In the genomic region with DNA sequence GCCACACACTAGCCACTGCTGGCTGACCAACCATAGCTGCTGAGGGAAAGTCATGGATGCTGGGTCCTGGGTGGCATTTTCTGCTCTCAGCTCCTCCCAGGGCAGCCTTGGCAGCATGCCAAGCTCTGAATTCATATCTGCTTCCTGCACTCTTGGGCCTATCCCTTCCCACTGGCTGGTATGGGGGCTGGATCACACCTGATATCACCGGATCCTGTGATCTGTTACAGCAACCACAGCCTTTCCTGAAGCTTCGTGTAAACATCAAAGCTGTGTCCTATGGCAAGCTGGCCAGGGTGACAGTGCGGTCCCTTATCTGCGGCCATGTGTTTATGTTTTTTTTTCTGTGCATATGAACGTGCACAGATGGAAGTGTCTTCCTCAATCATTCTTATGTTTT, we compare ENCODE assay signal across 9 mouse cellular contexts. TPM values are rescaled to one million over a fixed set of nuclear protein-coding genes. Genes with fewer than 3 reads are reported as not detected.
DNase-seq lines count a peak whose midpoint lies in the region; ATAC-seq lines count a peak whose summit lies in the region.
"Had no signal": no experiment of that assay in that cellular context is flagged by ENCODE, and none has a peak within 500 bp of the region (broad histone marks: within the 10 kb centered on the region; RNA-seq: fewer than 3 reads in every experiment).

No protein-coding gene starts in this region.

- H3K27me3 ChIP-seq in forebrain, embryonic 11.5 days (ENCODE audit: control insufficient read depth, insufficient read depth, low read length) = no peaks in the 10 kb centered on the region
- H3K27me3 ChIP-seq in forebrain, embryonic 12.5 days = 0 out of 2 replicates have a peak, but pooled peaks cover 5% of the 10 kb centered on the region
- no peaks in the 10 kb centered on the region for H3K27me3 ChIP-seq in neural tube, embryonic 13.5 days
- H3K27me3 ChIP-seq in liver, embryonic 13.5 days = no peaks in the 10 kb centered on the region

- H3K4me1 ChIP-seq in forebrain, embryonic 11.5 days (replicated peaks; ENCODE audit: control insufficient read depth, insufficient read depth, low read length) = peaks cover 14% of the 10 kb centered on the region
- H3K4me1 ChIP-seq in forebrain, embryonic 12.5 days = peaks cover 27% of the 10 kb centered on the region
- H3K4me1 ChIP-seq in neural tube, embryonic 13.5 days (replicated peaks) = peaks cover 27% of the 10 kb centered on the region
- peaks cover 74% of the 10 kb centered on the region for H3K4me1 ChIP-seq in liver, embryonic 13.5 days (replicated peaks)

- H3K36me3 ChIP-seq in forebrain, embryonic 11.5 days (ENCODE audit: control insufficient read depth, insufficient read depth, low read length) = no peaks in the 10 kb centered on the region; the same call in 1 of the 2 replicates
- H3K36me3 ChIP-seq in forebrain, embryonic 12.5 days (replicated peaks) = peaks cover 15% of the 10 kb centered on the region
- H3K36me3 ChIP-seq in neural tube, embryonic 13.5 days = peaks cover 14% of the 10 kb centered on the region
- peaks cover 15% of the 10 kb centered on the region for H3K36me3 ChIP-seq in liver, embryonic 13.5 days

- no peak overlapping the region for H3K27ac ChIP-seq in forebrain, embryonic 11.5 days (ENCODE audit: low read depth, low read length)
- H3K27ac ChIP-seq in forebrain, embryonic 12.5 days = no peak overlapping the region
- H3K27ac ChIP-seq in neural tube, embryonic 13.5 days (replicated peaks) = peak overlapping the region; percentile 28; the same call in 1 of the 2 replicates
- peak overlapping the region; percentile 99 for H3K27ac ChIP-seq in liver, embryonic 13.5 days

- H3K9me3 ChIP-seq in forebrain, embryonic 11.5 days (ENCODE audit: control insufficient read depth, low read length) = no peaks in the 10 kb centered on the region
- H3K9me3 ChIP-seq in forebrain, embryonic 12.5 days = no peaks in the 10 kb centered on the region
- H3K9me3 ChIP-seq in neural tube, embryonic 13.5 days = no peaks in the 10 kb centered on the region
- H3K9me3 ChIP-seq in liver, embryonic 13.5 days (replicated peaks) = no peaks in the 10 kb centered on the region

- no peak for ATAC-seq in forebrain, embryonic 11.5 days (replicated peaks; ENCODE audit: low FRiP score)
- ATAC-seq in forebrain, embryonic 12.5 days (ENCODE audit: low FRiP score) = no peak
- ATAC-seq in neural tube, embryonic 13.5 days (ENCODE audit: low read depth) = no peak
- peak; percentile 76 for ATAC-seq in liver, embryonic 13.5 days (ENCODE audit: low read depth)

- no peak overlapping the region for H3K4me2 ChIP-seq in forebrain, embryonic 11.5 days (ENCODE audit: low read depth, low read length, severe bottlenecking)
- no peak overlapping the region for H3K4me2 ChIP-seq in forebrain, embryonic 12.5 days
- H3K4me2 ChIP-seq in neural tube, embryonic 13.5 days = no peak overlapping the region
- peak overlapping the region; percentile 52 for H3K4me2 ChIP-seq in liver, embryonic 13.5 days

- H3K9ac ChIP-seq in forebrain, embryonic 11.5 days (ENCODE audit: low read length) = 0 out of 2 replicates have a peak overlapping the region, but pooled peaks have one; percentile 12
- no peak overlapping the region for H3K9ac ChIP-seq in forebrain, embryonic 12.5 days
- 0 out of 2 replicates have a peak overlapping the region, but pooled peaks have one; percentile 32 for H3K9ac ChIP-seq in neural tube, embryonic 13.5 days
- H3K9ac ChIP-seq in liver, embryonic 13.5 days = peak overlapping the region; percentile 69

- DNase-seq in forebrain, embryonic 11.5 days (ENCODE audit: low spot score) = no peak
- no peak for DNase-seq in neural tube, embryonic 10.5 days (ENCODE audit: extremely low spot score, low spot score)
- DNase-seq in liver, embryonic 13.5 days = peak; percentile 86
- peak; percentile 94 to 96 for DNase-seq in spleen, postnatal 4 days (ENCODE audit: low spot score in 2 of 2)
- DNase-seq in frontal cortex, postnatal 36 days (ENCODE audit: low spot score in 2 of 2) = no peak
- no peak for DNase-seq in frontal cortex, postnatal 14 days (ENCODE audit: low spot score in 2 of 2)
- DNase-seq: thymus, postnatal 25 days had no signal

- H3K4me3 ChIP-seq in forebrain, embryonic 11.5 days (ENCODE audit: low read depth, low read length) = no peak overlapping the region
- no peak overlapping the region for H3K4me3 ChIP-seq in forebrain, embryonic 12.5 days (replicated peaks)
- H3K4me3 ChIP-seq in neural tube, embryonic 13.5 days = no peak overlapping the region
- no peak overlapping the region for H3K4me3 ChIP-seq in liver, embryonic 13.5 days (replicated peaks)

- 88% methylated on average over 5 of the region's 5 CpGs for WGBS in forebrain, embryonic 11.5 days
- 85% methylated on average over 5 of the region's 5 CpGs for WGBS in forebrain, embryonic 12.5 days
- 87% methylated on average over 5 of the region's 5 CpGs for WGBS in neural tube, embryonic 13.5 days
- WGBS in liver, embryonic 13.5 days (ENCODE audit: insufficient replicate concordance) = 12% methylated on average over 5 of the region's 5 CpGs

RNA-seq across cellular contexts. Expression of gene Dohh, which starts 2.2 kb away (rescaled TPM):
- 61.0 and 66.3 TPM in 2 replicates for polyA plus RNA-seq in forebrain, embryonic 11.5 days (2014; fragmentation: Nextera tagmentation; extraction: Ambion mirVana)
- 68.1 and 68.5 TPM in 2 replicates for polyA plus RNA-seq in forebrain, embryonic 12.5 days (2016; fragmentation: Nextera tagmentation; extraction: Ambion mirVana)
- 72.2 and 75.2 TPM in 2 replicates for polyA plus RNA-seq in neural tube, embryonic 13.5 days (2015; fragmentation: Nextera tagmentation; extraction: Ambion mirVana)
- polyA plus RNA-seq in liver, embryonic 13.5 days (2015; fragmentation: Nextera tagmentation; extraction: Ambion mirVana) = 61.1 and 68.7 TPM in 2 replicates

RNA-seq across cellular contexts. Expression of gene Gm48551, which starts 2.2 kb away (rescaled TPM):
- polyA plus RNA-seq in forebrain, embryonic 11.5 days (2014; fragmentation: Nextera tagmentation; extraction: Ambion mirVana) = 3.0 and 3.5 TPM in 2 replicates
- 4.2 and 4.6 TPM in 2 replicates for polyA plus RNA-seq in forebrain, embryonic 12.5 days (2016; fragmentation: Nextera tagmentation; extraction: Ambion mirVana)
- polyA plus RNA-seq in neural tube, embryonic 13.5 days (2015; fragmentation: Nextera tagmentation; extraction: Ambion mirVana) = 5.2 and 8.2 TPM in 2 replicates
- polyA plus RNA-seq in liver, embryonic 13.5 days (2015; fragmentation: Nextera tagmentation; extraction: Ambion mirVana) = 0.86 and 0.89 TPM in 2 replicates

RNA-seq across cellular contexts. Expression of gene Fzr1, which starts 3.7 kb away (rescaled TPM):
- polyA plus RNA-seq in forebrain, embryonic 11.5 days (2014; fragmentation: Nextera tagmentation; extraction: Ambion mirVana) = 132 and 144 TPM in 2 replicates
- polyA plus RNA-seq in forebrain, embryonic 12.5 days (2016; fragmentation: Nextera tagmentation; extraction: Ambion mirVana) = 145 and 148 TPM in 2 replicates
- polyA plus RNA-seq in neural tube, embryonic 13.5 days (2015; fragmentation: Nextera tagmentation; extraction: Ambion mirVana) = 105 and 112 TPM in 2 replicates
- 89.5 and 94.1 TPM in 2 replicates for polyA plus RNA-seq in liver, embryonic 13.5 days (2015; fragmentation: Nextera tagmentation; extraction: Ambion mirVana)

RNA-seq across cellular contexts. Expression of gene Gm48552, which starts 6.8 kb away (rescaled TPM):
- 1.1 and 3.0 TPM in 2 replicates for polyA plus RNA-seq in forebrain, embryonic 11.5 days (2014; fragmentation: Nextera tagmentation; extraction: Ambion mirVana)
- polyA plus RNA-seq in forebrain, embryonic 12.5 days (2016; fragmentation: Nextera tagmentation; extraction: Ambion mirVana) = 1.4 and 2.1 TPM in 2 replicates
- polyA plus RNA-seq in neural tube, embryonic 13.5 days (2015; fragmentation: Nextera tagmentation; extraction: Ambion mirVana) = 1.3 and 2.5 TPM in 2 replicates
- 0.93 TPM in 1 of 2 replicates, not detected in the other for polyA plus RNA-seq in liver, embryonic 13.5 days (2015; fragmentation: Nextera tagmentation; extraction: Ambion mirVana)

RNA-seq across cellular contexts. Expression of gene Smim24, which starts 10.8 kb away (rescaled TPM):
- 2.8 and 3.3 TPM in 2 replicates for polyA plus RNA-seq in forebrain, embryonic 11.5 days (2014; fragmentation: Nextera tagmentation; extraction: Ambion mirVana)
- polyA plus RNA-seq in forebrain, embryonic 12.5 days (2016; fragmentation: Nextera tagmentation; extraction: Ambion mirVana) = 1.8 and 2.6 TPM in 2 replicates
- 1.8 and 3.1 TPM in 2 replicates for polyA plus RNA-seq in neural tube, embryonic 13.5 days (2015; fragmentation: Nextera tagmentation; extraction: Ambion mirVana)
- 1.8 TPM in 2 replicates for polyA plus RNA-seq in liver, embryonic 13.5 days (2015; fragmentation: Nextera tagmentation; extraction: Ambion mirVana)

Comparison
In these comparisons a context has a peak if more than half of its experiments do, and no peak if none do; other contexts are left out.
1. DNase-seq: peak in liver, embryonic 13.5 days (single experiment) and spleen, postnatal 4 days (2 of 2); none in forebrain, embryonic 11.5 days (single experiment), neural tube, embryonic 10.5 days (single experiment), frontal cortex, postnatal 36 days (0 of 2) and frontal cortex, postnatal 14 days (0 of 2).
2. H3K27ac ChIP-seq: peak in neural tube, embryonic 13.5 days (single experiment) and liver, embryonic 13.5 days (single experiment); none in forebrain, embryonic 11.5 days (single experiment) and forebrain, embryonic 12.5 days (single experiment).